Mouse (Mus musculus) thymus, postnatal 14 days (tissue): ENCODE data around the gene Plekhg5.

ENCODE experiments used
- DNase-seq: peaks from one replicate; pipeline ENCODE4 v3.0.0; 2021

Gene Plekhg5

DNA sequence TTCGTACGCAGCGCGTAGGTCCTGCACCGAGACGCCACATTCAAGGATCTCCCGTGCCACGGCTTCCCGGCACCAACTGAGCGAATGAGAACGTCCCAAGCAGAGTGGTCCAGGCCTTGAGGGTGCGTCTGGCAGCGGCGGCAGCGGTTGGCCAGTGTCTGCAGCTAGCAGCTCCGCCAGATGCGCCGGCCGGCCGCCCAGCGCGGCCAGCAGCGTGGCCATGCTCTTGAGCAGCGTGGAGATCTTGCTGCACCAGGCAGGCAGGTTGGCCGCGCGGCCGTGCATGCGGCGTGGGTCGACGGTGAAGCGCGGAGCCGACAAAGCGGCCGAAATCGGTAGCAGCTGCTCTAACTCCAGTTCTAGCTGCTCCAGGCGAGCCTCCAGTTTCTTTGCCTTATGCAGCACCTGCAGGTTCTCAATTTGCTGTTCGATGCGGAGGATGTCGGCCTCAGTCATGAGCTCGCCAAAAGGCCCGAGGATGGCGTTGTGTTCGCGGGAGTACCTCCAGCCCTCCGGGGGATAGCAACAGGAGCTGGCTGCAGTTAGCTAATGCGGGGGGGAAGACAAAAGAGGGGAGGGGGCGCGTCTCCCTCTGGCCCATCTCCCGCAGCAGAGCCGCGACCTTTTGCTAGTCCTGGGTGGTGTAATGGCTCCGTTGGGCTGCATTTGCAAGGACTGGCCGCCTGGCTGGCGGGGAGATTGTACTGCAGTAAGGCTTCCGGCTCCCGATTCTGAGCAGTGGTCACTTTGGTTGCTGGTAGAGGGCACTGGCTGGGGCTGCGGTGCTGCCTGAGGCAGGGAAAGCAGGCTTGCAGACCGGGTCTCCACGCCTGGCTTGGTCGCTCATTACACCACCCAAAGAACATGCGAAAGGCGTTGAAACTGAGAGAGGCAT, 54.0 kb downstream of the Plekhg5 start:
- DNase-seq: no peak

DNA sequence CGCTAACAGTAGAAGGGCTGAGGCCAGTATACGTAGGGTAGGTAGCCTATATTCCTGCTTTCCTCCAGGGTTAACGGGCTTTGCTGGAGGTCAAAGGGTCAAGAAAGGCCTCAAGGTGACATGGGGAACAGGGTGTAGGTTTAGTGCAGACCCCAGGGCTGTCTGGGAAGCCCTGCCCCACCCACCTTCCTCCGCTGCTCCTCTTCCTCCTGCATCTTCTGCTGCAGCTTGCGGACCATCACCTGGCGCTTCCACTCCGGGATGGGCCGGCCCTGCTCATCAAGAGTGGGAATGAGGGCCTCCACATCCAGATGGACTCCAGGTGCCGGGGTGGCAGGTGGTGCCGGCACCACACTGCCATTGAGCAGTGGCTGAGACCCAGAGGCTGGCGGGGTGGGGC, 55.6 kb downstream of the Plekhg5 start:
- no peak for DNase-seq

DNA sequence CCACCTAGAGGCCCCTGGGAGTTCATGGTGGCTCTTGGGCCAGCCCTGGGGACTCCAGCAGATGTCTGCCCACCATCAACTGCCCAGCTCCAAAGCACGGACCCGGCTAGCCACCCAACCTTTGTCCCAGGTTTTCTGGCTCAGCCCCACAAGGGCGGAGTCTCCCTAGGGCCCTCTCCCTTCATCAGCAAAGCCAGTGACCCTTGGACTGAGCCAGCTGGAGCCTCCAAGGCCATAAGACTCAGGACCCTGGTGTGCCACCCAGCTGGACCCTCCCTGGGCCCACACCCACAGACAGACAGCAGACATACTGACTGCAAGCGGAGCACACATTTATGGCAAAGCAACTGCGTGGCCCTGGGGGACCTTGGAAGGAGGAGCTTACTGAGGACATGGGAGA, 56.5 kb downstream of the Plekhg5 start:
- DNase-seq: no peak

DNA sequence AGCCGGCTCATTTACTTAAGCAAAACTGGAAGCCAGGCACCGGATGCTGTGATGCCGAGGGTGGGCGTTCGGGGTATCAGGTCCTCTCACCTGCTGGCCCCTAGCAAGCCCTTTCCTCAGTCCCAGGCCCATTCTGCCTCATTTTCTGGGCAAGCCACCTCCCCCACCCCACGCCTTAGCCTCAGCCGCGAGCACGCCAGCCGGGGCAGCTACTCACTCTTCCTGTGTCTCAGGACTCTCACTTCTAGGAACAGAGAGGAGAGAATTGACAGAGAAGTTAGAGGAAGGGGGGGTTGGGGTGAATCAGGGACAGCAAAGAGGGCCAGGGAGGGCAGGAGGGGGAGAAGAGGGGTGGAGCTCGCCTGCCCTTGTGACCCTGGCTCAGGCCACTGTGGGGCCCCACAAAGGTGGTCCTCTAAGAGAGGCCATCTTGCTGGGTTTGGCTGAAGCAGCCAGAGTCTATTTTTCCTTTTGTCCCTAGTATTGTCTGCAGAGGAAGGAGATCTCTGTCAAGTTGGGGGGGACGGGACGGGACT, 57.2 kb downstream of the Plekhg5 start:
- no peak for DNase-seq

DNA sequence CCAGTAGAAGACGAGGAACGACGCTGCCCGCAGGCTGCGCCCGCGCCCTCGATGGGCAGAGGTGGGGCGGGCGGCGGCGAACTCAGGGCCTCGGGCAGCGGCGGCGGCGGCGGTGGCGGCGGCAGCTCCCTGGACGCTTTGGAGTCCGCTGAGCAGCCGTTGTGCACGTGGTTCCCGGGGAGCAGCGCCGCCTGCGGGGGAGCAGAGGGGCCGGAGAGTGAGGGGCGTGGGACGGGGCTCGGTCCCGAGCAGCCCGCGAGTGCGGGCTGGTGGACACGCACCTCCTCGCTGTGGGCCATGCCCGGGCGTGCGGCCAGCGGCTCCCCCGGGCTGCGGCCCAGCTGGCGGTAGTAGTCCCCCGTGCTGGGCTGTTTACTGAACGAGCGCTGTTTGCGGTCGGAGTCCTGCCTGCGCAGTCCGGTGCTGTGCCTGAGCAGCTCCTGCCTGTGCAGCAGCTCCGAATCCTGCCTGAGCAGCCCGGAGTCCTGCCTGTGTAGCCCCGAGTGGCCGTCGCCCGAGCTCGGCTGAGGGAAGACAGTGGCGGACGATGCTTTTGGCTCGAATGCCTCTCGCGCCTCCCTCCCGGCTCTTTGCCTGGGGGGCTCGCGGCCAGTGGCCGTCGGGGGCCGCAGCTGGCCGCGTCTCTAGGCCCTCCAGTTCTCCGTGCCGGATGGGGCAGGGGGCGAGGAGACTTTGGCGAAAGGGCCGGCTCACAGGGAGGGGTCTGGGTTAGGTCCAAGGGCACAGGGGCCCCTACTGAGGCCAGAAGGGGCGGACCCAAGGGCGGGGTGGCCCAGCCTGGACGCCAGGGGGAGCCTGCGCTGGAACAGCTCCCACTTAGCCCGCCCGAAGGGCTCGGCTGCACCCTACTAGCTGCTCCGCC, 58.7 kb downstream of the Plekhg5 start:
- DNase-seq: peak; percentile 65

DNA sequence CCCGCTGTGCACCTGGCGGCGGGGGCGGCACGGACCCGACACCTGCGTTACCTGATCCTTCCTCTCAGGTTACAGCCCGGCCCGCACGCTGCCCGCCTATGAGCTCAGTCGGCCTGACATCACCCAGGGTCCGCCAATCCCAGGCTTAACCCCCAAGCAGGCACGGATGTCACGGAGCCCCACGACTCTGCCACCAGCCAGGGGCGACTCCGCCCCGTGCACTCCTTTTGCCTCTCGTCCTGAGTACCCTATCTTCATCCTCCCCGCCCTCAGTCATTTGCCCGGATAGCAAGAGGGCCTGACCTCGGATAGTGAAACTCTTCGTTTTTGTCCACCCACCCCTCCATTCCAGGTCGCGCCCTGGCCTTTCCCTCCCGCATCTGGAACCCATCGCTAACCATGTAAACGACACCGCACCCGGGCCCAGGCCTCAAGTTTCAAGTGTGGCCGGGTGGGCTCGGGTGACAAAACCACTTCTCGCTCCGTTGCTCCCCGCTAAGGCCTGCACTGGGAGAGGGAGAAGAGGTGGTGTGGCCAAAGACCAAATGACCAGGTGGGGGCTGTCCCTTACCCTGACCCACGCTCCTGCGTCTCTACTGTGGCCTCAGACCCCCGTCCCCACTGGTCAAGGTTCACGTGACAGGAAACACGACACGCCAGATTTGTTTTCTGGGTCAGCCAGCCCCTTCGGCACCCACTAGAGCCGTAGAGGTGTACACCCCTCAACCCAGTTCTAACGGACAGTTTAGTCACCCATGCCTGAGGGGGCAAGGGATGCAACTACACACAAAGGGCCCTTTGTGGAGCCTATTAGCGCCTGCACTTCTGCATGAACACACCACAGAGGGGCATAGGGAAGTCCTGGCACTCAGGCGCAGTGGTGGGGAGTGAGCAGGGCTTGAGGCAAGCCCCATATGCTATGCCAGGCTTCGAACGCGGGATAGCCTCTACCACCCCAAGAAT, 59.8 kb downstream of the Plekhg5 start:
- DNase-seq: no peak

DNA sequence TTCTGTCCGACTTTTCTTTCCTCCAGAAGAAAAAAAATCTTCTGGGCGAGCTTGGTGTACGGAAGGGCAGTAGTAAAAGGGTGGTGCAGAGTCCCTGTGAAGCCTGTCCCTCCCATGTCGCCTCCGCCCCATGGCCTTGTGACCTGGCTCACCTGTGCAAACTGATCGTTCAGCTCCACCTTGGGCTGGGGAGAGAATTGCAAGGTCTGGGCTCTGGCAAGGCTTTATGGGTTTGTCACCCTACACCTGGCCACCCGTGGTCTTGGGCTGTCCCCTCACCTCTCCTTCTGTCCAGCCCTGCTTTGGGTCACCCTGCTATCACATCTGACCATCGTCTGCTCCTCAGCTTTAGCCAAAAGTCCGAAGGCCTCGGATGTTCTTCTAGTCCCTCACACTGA, 60.5 kb downstream of the Plekhg5 start:
- DNase-seq: no peak

DNA sequence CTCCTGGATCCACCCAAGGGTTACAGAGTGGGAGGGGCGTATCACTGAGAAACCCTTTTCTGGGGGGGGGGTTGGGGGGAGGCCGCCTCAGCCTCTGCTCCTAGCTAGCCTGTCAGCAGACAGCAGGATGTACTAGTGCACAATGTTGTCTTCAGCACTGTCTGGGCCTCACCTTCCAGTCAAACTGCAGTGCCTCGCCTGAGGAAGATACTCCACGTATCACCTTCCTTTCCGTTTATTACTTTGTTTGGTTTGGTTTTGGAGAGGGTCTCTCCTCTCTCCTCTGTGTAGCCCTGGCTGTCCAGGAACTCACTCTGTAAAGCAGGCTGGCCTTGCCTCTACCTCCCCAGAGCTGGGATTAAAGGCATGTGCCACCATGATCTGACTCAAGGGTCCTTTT, 60.9 kb downstream of the Plekhg5 start:
- DNase-seq: no peak

DNA sequence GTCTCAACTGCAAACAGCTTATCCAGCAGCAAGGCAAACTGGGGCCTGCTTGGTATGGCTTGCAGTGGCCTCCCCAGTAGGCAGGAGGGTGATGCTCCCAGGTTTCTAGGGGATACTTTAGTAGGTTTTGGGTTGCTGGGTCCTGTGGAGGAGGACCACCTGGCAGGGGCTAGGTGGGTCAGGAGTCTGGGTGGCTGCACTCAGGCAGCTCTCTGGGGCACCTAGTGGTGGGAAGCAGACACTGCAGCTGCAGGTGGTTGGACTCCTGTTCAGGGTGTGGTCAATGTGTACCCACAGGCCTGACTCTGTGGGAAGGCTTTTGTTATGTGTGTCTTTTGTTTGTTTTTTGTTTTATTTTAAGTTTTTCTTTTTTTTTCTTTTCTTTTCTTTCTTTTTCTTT, 62.2 kb downstream of the Plekhg5 start:
- peak; percentile 81 for DNase-seq

DNA sequence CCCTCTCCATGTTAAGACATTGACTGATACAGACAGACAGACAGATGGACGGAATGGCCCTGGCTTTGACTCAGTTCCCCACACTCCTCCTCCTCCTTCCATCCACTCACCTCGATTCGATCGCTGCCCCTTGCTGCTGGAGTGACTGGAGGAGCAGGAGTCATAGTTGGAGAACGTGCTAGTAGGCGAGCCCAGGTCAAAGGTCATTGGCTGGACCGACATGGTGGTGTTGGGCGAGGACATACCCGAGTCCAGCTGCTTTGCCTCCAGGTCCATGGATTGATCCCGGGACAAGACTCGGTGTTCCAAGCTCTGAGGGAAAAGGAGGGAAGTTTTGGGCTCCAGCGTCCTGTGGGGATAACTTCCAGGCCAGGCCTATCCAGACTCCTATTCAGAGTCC, 63.1 kb downstream of the Plekhg5 start:
- no peak for DNase-seq

DNA sequence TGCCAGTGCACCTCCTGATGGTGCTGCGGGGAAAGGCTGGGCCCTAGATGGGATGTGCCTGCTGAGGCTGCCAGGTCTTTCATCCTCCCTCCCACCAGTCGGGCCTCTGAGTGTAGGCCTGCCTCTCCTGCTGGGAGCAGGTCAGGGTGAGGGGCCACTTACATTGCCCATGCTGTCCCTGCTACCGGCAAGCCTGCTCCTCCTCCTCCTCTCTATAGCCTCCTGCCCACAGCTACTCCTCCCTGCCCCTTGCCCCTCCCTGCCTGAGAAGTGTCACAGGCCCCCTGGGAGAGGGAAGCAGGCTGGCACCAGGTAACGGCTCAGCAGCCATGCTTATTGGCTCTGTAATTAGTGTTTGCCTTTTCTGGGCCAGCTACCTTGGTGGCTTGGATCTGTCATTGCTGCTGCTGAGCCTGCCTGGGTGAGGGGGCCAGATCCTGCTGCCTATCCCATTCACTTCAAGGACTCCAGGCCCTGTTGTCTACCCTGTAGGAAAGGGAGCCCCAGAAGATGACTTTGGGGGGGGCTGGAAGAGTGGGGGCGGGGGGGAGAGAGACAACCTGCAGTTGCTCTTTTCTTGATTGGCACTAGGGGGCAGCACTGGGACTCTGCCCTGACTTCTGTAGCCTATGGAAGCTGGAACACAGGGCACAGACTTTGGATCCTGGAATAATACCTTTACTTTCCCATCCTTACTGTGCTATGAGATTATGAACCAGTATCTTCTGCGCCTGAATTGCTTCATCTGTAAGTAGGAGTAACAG, 64.0 kb downstream of the Plekhg5 start:
- no peak for DNase-seq

DNA sequence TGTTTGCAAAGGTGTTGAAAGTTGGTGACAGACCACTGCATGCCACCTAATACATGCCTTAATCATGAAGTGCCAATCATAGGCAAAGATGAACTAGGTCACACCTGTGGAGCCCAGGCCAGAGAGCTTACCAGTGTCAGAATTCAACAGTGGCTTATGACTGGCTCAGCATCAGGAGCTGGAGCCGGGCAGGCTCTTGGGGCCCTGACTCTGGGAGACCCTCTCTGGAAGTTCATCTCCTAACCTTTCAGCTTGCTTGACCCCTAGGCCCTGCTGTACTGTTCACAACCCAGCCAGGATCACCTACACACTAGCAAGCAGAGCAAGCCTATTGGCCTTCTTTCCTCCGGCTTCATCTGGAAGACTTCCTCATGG, 64.6 kb downstream of the Plekhg5 start:
- no peak for DNase-seq

DNA sequence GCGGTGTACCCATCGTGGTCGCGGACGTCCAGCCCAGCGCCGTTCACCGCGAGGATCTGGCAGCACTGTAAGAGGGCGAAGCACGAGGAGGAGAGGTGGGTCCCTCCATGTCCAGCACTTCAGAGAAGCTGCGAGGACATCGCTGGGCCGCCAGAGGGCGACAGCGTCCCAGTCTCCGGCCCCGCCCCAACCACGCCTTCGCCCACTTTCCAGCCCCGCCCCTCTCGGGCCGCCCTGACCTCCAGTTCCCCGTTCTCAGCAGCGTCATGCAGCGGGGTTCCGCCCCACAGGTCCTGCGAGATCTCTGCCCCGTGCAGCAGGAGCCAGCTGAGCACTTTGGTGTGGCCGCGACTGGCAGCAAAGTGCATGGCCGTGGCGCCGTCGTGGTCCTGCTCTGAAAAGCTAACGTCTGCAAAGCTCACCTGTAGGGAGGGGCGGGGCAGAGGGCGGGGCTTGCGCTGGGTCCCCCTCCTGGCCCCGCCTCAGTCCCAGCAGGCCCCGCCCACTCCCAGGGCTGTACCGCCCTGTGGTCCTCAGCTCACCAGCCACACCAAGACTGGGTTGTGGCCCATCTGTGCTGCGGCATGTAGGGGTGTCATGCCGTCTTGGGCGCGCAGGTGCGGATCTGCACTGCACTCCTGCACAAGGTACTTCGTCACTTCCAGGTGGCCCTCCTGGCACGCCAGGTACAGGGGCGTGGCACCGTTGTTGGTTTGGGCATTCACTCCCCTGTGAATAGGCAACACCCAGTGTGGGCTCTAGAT, 66.4 kb downstream of the Plekhg5 start:
- DNase-seq: peak; percentile 82

DNA sequence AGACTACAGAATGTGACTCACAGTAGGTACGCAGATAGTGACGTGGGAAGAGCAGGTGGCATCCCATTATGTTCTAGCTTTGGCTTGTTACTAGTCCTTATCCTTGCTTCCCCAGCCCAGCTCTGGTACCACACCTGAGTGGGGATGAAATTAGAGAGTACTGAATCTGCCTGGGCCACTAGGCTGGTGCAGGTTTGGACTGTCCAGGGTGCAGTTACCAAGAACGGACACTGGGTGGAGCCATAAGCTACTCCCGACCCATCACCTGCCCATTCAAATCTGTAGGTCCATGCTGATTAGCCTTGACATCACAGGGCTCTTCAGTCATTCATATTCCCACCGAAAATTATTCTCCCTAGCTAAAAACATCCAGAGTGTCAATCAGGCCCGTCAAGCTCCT, 68.1 kb downstream of the Plekhg5 start:
- DNase-seq: peak; percentile 55

DNA sequence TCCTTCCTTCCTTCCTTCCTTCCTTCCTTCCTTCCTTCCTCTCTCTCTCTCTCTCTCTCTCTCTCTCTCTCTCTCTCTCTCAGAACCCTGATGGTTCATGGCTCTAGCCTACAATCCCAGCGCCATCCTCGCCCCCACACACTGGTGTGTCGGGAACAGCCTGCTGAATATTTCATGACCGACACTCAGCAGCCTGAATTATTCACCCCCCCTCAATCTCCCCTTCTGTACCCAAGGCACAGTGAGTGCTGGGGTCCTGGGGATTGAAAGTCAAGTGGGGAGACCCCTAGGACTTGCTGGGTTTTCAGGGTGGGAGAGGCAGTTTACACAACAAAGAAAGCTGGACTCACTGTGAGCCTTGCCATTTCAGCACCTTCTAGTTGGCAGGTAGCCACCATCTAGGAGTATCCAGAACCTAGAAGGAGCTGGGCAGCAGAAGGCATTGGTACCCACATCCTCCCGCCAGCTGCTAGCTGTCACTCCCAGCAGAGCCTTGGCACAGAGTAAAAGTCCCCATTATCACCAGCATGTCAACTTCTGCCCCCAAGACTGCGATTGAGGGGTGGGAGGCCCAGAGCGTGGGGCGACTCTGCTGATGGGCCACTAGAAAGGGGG, 69.3 kb downstream of the Plekhg5 start:
- DNase-seq: no peak

DNA sequence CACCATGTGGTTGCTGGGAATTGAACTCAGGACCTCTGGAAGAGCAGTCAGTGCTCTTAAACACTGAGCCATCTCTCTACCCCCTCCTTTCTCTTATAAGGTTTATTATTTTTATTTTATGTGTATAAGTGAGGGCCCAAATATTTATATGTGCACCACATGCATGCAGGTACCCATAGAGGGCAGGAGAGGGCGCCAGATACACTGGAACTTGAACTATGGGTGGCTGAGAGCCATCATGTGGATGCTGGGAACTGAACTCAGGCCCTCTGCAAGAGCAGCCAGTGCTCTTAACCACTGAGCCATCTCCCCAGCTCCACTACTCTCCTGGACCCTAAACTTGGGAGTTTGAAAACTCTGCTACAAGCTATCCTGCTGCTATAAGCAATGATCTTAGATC, 71.3 kb downstream of the Plekhg5 start:
- DNase-seq: no peak

DNA sequence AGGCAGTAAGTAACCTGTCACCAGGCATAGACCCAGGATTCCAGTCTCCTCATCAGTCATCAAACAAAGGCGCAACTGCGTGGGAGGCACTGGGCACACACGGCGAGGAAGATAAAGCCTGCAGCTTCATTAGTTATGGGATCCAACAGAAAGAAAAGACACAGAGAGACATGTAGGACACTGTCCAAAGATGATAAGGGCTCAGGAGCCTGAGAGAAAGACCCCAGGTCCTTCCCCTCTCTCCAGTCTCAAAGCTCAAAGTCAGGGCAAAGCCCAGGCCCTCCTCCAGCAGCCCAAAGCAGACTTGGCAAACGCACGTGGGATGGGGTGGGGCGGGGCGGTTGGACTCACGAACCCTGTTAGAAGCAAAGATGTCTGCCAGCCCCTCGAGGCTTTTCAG, 73.2 kb downstream of the Plekhg5 start:
- DNase-seq: no peak

DNA sequence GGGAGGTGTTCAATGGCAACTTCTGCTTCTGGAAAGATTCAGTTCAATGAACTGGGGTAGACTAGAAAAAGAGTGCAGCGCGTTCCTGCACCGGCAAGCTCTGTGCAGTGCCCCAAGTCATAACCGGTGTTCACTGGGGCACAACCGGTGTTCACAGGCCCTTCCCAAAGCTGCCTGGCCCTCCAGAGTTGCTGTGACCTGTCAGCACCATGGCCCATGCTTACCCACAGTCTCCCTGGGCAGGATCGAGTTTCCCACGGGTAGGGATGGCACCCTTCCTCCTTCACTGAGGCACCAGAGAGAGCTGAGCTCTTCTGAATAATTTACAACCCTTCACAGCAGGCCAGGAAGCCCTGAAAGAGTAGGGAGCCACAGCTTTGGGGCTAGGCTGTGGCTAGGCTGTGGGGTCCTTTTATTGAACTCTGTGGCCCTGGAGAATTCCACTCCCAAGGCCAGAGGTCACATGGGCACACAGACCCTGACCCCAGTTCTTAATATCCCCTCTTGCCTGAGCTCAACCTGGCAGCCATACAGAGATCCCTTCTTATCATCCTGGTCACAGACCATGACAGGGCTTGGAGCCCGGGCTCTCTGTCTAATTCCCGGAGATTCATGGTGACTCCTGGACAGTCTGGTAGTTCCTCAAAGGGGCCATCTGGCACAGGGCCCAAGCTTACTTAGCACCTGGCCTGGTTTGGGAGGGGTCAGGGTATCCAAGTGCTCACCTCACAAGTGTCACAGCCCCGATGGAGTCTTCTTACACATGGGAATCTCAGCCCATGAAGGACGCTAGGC, 73.9 kb downstream of the Plekhg5 start:
- DNase-seq: no peak

DNA sequence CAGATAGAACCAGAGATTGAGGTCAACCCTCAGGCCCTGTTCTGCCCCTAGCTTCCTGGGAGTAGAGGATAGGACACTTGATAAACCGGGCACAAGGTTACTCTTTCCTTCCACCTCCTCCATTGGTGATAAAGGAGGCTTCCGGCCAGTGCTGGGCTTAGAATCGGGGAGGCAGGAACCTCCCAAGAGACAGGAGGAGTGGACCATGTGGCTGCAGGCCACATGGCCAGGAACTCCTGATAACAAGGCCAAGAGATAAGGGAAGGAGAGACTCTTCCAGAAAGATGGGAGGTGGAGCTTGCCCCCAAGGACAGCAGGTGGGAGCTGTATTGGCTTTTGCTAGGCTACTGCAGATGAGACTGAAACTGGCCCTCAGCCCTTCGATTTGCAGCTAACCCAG, 78.2 kb downstream of the Plekhg5 start:
- no peak for DNase-seq
